Mouse (Mus musculus) forebrain, embryonic 15.5 days (tissue): ENCODE measurements around the gene Mob3b. TPM values are rescaled to one million over a fixed set of nuclear protein-coding genes. Genes with fewer than 3 reads are reported as not detected.

Source experiments
- ATAC-seq: fragments of 200-750 bp; cut with Nextera tagmentation; replicated peaks from 2 replicates; pipeline ENCODE4 v1.8.0; 2017; ENCODE audit warnings: mild to moderate bottlenecking, moderate TSS enrichment, moderate library complexity
- H3K27ac ChIP-seq: fragments of 300-500 bp; sonication (generic); replicated peaks from 2 replicates; pipeline ENCODE4 v1.5.1; 2015; ENCODE audit warnings: mild to moderate bottlenecking, inconsistent platforms
- H3K27me3 ChIP-seq: fragments of 300-500 bp; sonication (generic); 2 replicates; pipeline ENCODE4 v1.6.1; 2015; ENCODE audit warnings: inconsistent platforms
- H3K36me3 ChIP-seq: fragments of 300-500 bp; sonication (generic); 2 replicates; pipeline ENCODE4 v1.6.1; 2015; ENCODE audit warnings: mild to moderate bottlenecking, inconsistent platforms
- H3K4me1 ChIP-seq: fragments of 300-500 bp; sonication (generic); 2 replicates; pipeline ENCODE4 v1.6.1; 2015; ENCODE audit warnings: inconsistent platforms
- H3K4me2 ChIP-seq: fragments of 300-500 bp; sonication (generic); replicated peaks from 2 replicates; pipeline ENCODE4 v1.6.1; 2015; ENCODE audit warnings: mild to moderate bottlenecking, inconsistent platforms
- H3K4me3 ChIP-seq: fragments of 300-500 bp; sonication (generic); 2 replicates; pipeline ENCODE4 v1.5.1; 2015; ENCODE audit warnings: mild to moderate bottlenecking, inconsistent platforms
- H3K9ac ChIP-seq: fragments of 300-500 bp; sonication (generic); replicated peaks from 2 replicates; pipeline ENCODE4 v1.6.1; 2015; ENCODE audit warnings: mild to moderate bottlenecking, inconsistent platforms
- H3K9me3 ChIP-seq: fragments of 300-500 bp; sonication (generic); 2 replicates; pipeline ENCODE4 v1.6.1; 2016; ENCODE audit warnings: inconsistent platforms
- whole genome bisulfite sequencing: fragments of 180-500 bp; shearing (Covaris S2); methylation state at CpG from one replicate; pipeline ENCODE4 v1.1.7; 2015; ENCODE audit warnings: mixed read lengths; 5-methylcytosine and 5-hydroxymethylcytosine counted together
- polyA plus RNA-seq: library from polyadenylated mRNA; unstranded; fragments of >200 nt; fragmentation: Nextera tagmentation; extraction: Ambion mirVana; gene quantifications from 2 replicates; pipeline ENCODE4 v1.2.1, GENCODE M21; 2015

The Mob3b gene
- polyA plus RNA-seq, 1 experiment from 2014 or later = 5.6 TPM

- WGBS = 90% methylated on average over 10 of the region's 10 CpGs
- H3K4me3 ChIP-seq = no peak overlapping the region
- H3K4me2 ChIP-seq = no peak overlapping the region
- H3K4me1 ChIP-seq = no peaks in the 10 kb centered on the region
- H3K9me3 ChIP-seq = no peaks in the 10 kb centered on the region
- H3K9ac ChIP-seq = no peak overlapping the region
- no peaks in the 10 kb centered on the region for H3K36me3 ChIP-seq
- ATAC-seq = no peak
- no peaks in the 10 kb centered on the region for H3K27me3 ChIP-seq
- no peak overlapping the region for H3K27ac ChIP-seq
Measured at GRCm38 (mm10) chr4:35145726-35146125, 11.6 kb downstream of the Mob3b start.

GRCm38 (mm10) chr4:35143472-35144102 is 13.7 kb downstream of the Mob3b start:
- no peak for ATAC-seq
- no peaks in the 10 kb centered on the region for H3K4me1 ChIP-seq
- no peak overlapping the region for H3K4me2 ChIP-seq
- no peaks in the 10 kb centered on the region for H3K36me3 ChIP-seq
- H3K9me3 ChIP-seq = no peaks in the 10 kb centered on the region
- no peak overlapping the region for H3K27ac ChIP-seq
- WGBS = 86% methylated on average over 12 of the region's 12 CpGs
- no peaks in the 10 kb centered on the region for H3K27me3 ChIP-seq
- no peak overlapping the region for H3K9ac ChIP-seq
- H3K4me3 ChIP-seq = no peak overlapping the region

- Histone ChIP-seq H3K4me1 (no peaks in the 10 kb centered on the region), H3K27me3 (no peaks in the 10 kb centered on the region), H3K36me3 (no peaks in the 10 kb centered on the region), H3K27ac (no peak overlapping the region), H3K9me3 (no peaks in the 10 kb centered on the region), H3K4me2 (no peak overlapping the region), H3K9ac (no peak overlapping the region), H3K4me3 (no peak overlapping the region)
- WGBS = 79% methylated on average over 6 of the region's 6 CpGs
- ATAC-seq = no peak
Measured at GRCm38 (mm10) chr4:35140317-35140716, 17.0 kb downstream of the Mob3b start.

- Histone ChIP-seq H3K9ac (no peak overlapping the region), H3K9me3 (no peaks in the 10 kb centered on the region)
Measured at GRCm38 (mm10) chr4:35138077-35138476, 19.2 kb downstream of the Mob3b start.

GRCm38 (mm10) chr4:35136996-35137395 is 20.3 kb downstream of the Mob3b start:
- no peaks in the 10 kb centered on the region for H3K36me3 ChIP-seq
- 89% methylated on average over 8 of the region's 8 CpGs for WGBS
- H3K4me1 ChIP-seq = no peaks in the 10 kb centered on the region
- H3K9me3 ChIP-seq = no peaks in the 10 kb centered on the region
- no peak overlapping the region for H3K27ac ChIP-seq
- H3K4me3 ChIP-seq = no peak overlapping the region
- H3K4me2 ChIP-seq = no peak overlapping the region
- no peak for ATAC-seq
- no peaks in the 10 kb centered on the region for H3K27me3 ChIP-seq
- no peak overlapping the region for H3K9ac ChIP-seq

More at GRCm38 (mm10) chr4:35138077-35138476, 19.2 kb downstream of the Mob3b start:
- 50% methylated on average over 6 of the region's 6 CpGs for WGBS
- Histone ChIP-seq H3K4me2 (no peak overlapping the region), H3K4me3 (no peak overlapping the region), H3K4me1 (no peaks in the 10 kb centered on the region), H3K27ac (no peak overlapping the region), H3K36me3 (no peaks in the 10 kb centered on the region), H3K27me3 (no peaks in the 10 kb centered on the region)
- ATAC-seq = no peak

- H3K9me3 ChIP-seq = no peaks in the 10 kb centered on the region
Measured at GRCm38 (mm10) chr4:35135806-35136205, 21.5 kb downstream of the Mob3b start.

GRCm38 (mm10) chr4:35134846-35135611 is 22.3 kb downstream of the Mob3b start:
- Histone ChIP-seq H3K27ac (no peak overlapping the region), H3K4me1 (no peaks in the 10 kb centered on the region), H3K4me3 (no peak overlapping the region), H3K4me2 (no peak overlapping the region), H3K27me3 (no peaks in the 10 kb centered on the region), H3K9ac (no peak overlapping the region), H3K9me3 (no peaks in the 10 kb centered on the region), H3K36me3 (no peaks in the 10 kb centered on the region)
- WGBS = 93% methylated on average over 15 of the region's 15 CpGs
- no peak for ATAC-seq

More at GRCm38 (mm10) chr4:35135806-35136205, 21.5 kb downstream of the Mob3b start:
- 72% methylated on average over 4 of the region's 4 CpGs for WGBS
- H3K4me1 ChIP-seq = no peaks in the 10 kb centered on the region
- ATAC-seq = no peak
- H3K4me2 ChIP-seq = no peak overlapping the region
- no peak overlapping the region for H3K4me3 ChIP-seq
- H3K27me3 ChIP-seq = no peaks in the 10 kb centered on the region
- H3K36me3 ChIP-seq = no peaks in the 10 kb centered on the region
- H3K9ac ChIP-seq = no peak overlapping the region
- no peak overlapping the region for H3K27ac ChIP-seq

- no peak for ATAC-seq
- no peak overlapping the region for H3K27ac ChIP-seq
- H3K4me3 ChIP-seq = no peak overlapping the region
- no peaks in the 10 kb centered on the region for H3K9me3 ChIP-seq
- no peaks in the 10 kb centered on the region for H3K36me3 ChIP-seq
- H3K27me3 ChIP-seq = no peaks in the 10 kb centered on the region
- WGBS = 94% methylated on average over 4 of the region's 4 CpGs
- no peak overlapping the region for H3K9ac ChIP-seq
- no peaks in the 10 kb centered on the region for H3K4me1 ChIP-seq
- H3K4me2 ChIP-seq = no peak overlapping the region
Measured at GRCm38 (mm10) chr4:35133411-35133810, 23.9 kb downstream of the Mob3b start.

GRCm38 (mm10) chr4:35131592-35131991 is 25.7 kb downstream of the Mob3b start:
- no peak overlapping the region for H3K4me2 ChIP-seq
- 84% methylated on average over 4 of the region's 4 CpGs for WGBS
- no peaks in the 10 kb centered on the region for H3K4me1 ChIP-seq
- ATAC-seq = no peak
- H3K4me3 ChIP-seq = no peak overlapping the region
- H3K36me3 ChIP-seq = no peaks in the 10 kb centered on the region
- no peak overlapping the region for H3K9ac ChIP-seq
- H3K9me3 ChIP-seq = no peaks in the 10 kb centered on the region
- no peak overlapping the region for H3K27ac ChIP-seq
- no peaks in the 10 kb centered on the region for H3K27me3 ChIP-seq

- no peak for ATAC-seq
- 66% methylated on average over 6 of the region's 6 CpGs for WGBS
- no peaks in the 10 kb centered on the region for H3K9me3 ChIP-seq
- H3K4me1 ChIP-seq = peaks cover 9% of the 10 kb centered on the region
- H3K4me2 ChIP-seq = no peak overlapping the region
- H3K9ac ChIP-seq = no peak overlapping the region
- no peak overlapping the region for H3K4me3 ChIP-seq
- H3K36me3 ChIP-seq = no peaks in the 10 kb centered on the region
- H3K27ac ChIP-seq = no peak overlapping the region
- H3K27me3 ChIP-seq = no peaks in the 10 kb centered on the region
Measured at GRCm38 (mm10) chr4:35130411-35130948, 26.8 kb downstream of the Mob3b start.

- no peaks in the 10 kb centered on the region for H3K9me3 ChIP-seq
- no peaks in the 10 kb centered on the region for H3K27me3 ChIP-seq
- no peak overlapping the region for H3K4me2 ChIP-seq
- H3K36me3 ChIP-seq = no peaks in the 10 kb centered on the region
- no peak overlapping the region for H3K27ac ChIP-seq
- peaks cover 25% of the 10 kb centered on the region for H3K4me1 ChIP-seq
- H3K4me3 ChIP-seq = no peak overlapping the region
- ATAC-seq = no peak
- H3K9ac ChIP-seq = no peak overlapping the region
- WGBS = 60% methylated on average over 6 of the region's 6 CpGs
Measured at GRCm38 (mm10) chr4:35127759-35128158, 29.5 kb downstream of the Mob3b start.

GRCm38 (mm10) chr4:35126776-35127175 is 30.5 kb downstream of the Mob3b start:
- H3K36me3 ChIP-seq = no peaks in the 10 kb centered on the region
- WGBS = 44% methylated on average over 9 of the region's 9 CpGs

More at GRCm38 (mm10) chr4:35126776-35127175, 30.5 kb downstream of the Mob3b start:
- Histone ChIP-seq H3K27me3 (no peaks in the 10 kb centered on the region), H3K4me2 (no peak overlapping the region), H3K27ac (no peak overlapping the region), H3K4me1 (peaks cover 31% of the 10 kb centered on the region), H3K9me3 (no peaks in the 10 kb centered on the region), H3K9ac (no peak overlapping the region), H3K4me3 (no peak overlapping the region)
- no peak for ATAC-seq
